In the genomic region with DNA sequence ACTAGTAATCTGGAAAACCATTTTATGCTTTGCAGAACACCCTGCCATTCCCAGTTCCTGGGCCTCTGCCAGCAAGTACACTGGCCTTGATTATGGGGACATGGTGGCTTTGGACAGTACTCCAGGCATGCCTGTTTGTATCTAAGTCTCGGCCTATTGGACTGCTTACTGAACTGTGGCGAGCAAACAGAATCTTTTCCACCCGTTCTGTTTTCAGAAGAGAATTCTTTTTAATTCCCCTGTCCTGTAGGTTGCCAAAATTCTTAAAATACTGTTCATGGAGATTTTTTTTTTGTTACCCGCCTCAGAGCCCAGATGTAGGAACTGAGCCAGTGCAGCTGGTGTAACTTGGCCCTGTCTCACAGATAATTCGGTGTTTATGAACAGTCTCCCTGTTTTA, we compare ENCODE assay signal across 8 mouse cellular contexts.
A peak's percentile ranks its signal among the peaks of the same experiment; 100 is the strongest.
DNase-seq lines count a peak whose midpoint lies in the region; ATAC-seq and TF ChIP-seq lines count a peak whose summit lies in the region.

No protein-coding gene starts in this region.

- no peak overlapping the region for H3K9ac ChIP-seq in liver, adult 2 months (ENCODE audit: low read depth, low read length)
- H3K9ac ChIP-seq in liver, embryonic 11.5 days (ENCODE audit: low read depth, low read length), result no peak overlapping the region
- no peak overlapping the region for H3K9ac ChIP-seq in heart, embryonic 13.5 days

- TF ChIP-seq CTCF in liver, adult 2 months (IDR thresholded peaks at IDR 0.05; ENCODE audit: low read depth, low read length), result no peak
- no peak for TF ChIP-seq CTCF in olfactory bulb, adult 2 months (IDR thresholded peaks at IDR 0.05; ENCODE audit: insufficient read depth, low read depth, low read length)

- no peak overlapping the region for H3K4me3 ChIP-seq in liver, adult 2 months (ENCODE audit: insufficient read depth, low read depth, low read length)
- H3K4me3 ChIP-seq in liver, embryonic 11.5 days (ENCODE audit: low read depth, low read length), result no peak overlapping the region
- no peak overlapping the region for H3K4me3 ChIP-seq in heart, embryonic 13.5 days
- no peak overlapping the region for H3K4me3 ChIP-seq in olfactory bulb, adult 2 months (ENCODE audit: insufficient read depth, low read depth, low read length)

- H3K4me1 ChIP-seq in liver, adult 2 months (ENCODE audit: control insufficient read depth, insufficient read depth, low read length), result no peaks in the 10 kb centered on the region
- no peaks in the 10 kb centered on the region for H3K4me1 ChIP-seq in liver, embryonic 11.5 days (replicated peaks; ENCODE audit: control insufficient read depth, insufficient read depth, low read length)
- H3K4me1 ChIP-seq in heart, embryonic 13.5 days, result no peaks in the 10 kb centered on the region
- no peaks in the 10 kb centered on the region for H3K4me1 ChIP-seq in olfactory bulb, adult 2 months (ENCODE audit: control insufficient read depth, insufficient read depth, low read length)

- no peak for ATAC-seq in liver, embryonic 11.5 days (replicated peaks; ENCODE audit: low FRiP score)
- no peak for ATAC-seq in heart, embryonic 13.5 days (ENCODE audit: extremely low read depth, insufficient number of reproducible peaks, low FRiP score, low TSS enrichment)
- ATAC-seq in monocyte, adult 5-6 weeks (replicated peaks; ENCODE audit: insufficient number of reproducible peaks, low FRiP score, low TSS enrichment, poor library complexity, severe bottlenecking), result no peak
- ATAC-seq in granulocyte monocyte progenitor cell, adult 5-6 weeks (replicated peaks; ENCODE audit: poor library complexity, severe bottlenecking), result no peak

- H3K36me3 ChIP-seq in liver, adult 2 months (ENCODE audit: control insufficient read depth, insufficient read depth, low read length), result no peaks in the 10 kb centered on the region
- no peaks in the 10 kb centered on the region for H3K36me3 ChIP-seq in liver, embryonic 11.5 days (ENCODE audit: control insufficient read depth, insufficient read depth, low read length)
- no peaks in the 10 kb centered on the region for H3K36me3 ChIP-seq in heart, embryonic 13.5 days

- no peak overlapping the region for H3K4me2 ChIP-seq in liver, embryonic 11.5 days
- no peak overlapping the region for H3K4me2 ChIP-seq in heart, embryonic 13.5 days

- H3K27ac ChIP-seq in liver, adult 2 months (replicated peaks; ENCODE audit: insufficient read depth, low read depth, low read length), result no peak overlapping the region
- H3K27ac ChIP-seq in liver, embryonic 11.5 days (ENCODE audit: low read depth, low read length), result no peak overlapping the region
- H3K27ac ChIP-seq in heart, embryonic 13.5 days (replicated peaks), result 0 out of 2 replicates have a peak overlapping the region, but pooled peaks have one; percentile 2
- H3K27ac ChIP-seq in olfactory bulb, adult 2 months (ENCODE audit: insufficient read depth, low read depth, low read length), result peak overlapping the region; percentile 44; the same call in 1 of the 2 replicates

- WGBS in liver, adult 2 months, result 71% methylated on average over 5 of the region's 5 CpGs
- 75% methylated on average over 5 of the region's 5 CpGs for WGBS in liver, embryonic 11.5 days
- WGBS in heart, embryonic 13.5 days, result 63% methylated on average over 5 of the region's 5 CpGs
- 29% methylated on average over 5 of the region's 5 CpGs for WGBS in olfactory bulb, adult 2 months

- H3K79me2 ChIP-seq in liver, adult 2 months (ENCODE audit: control insufficient read depth, insufficient read depth, low read length), result no peaks in the 10 kb centered on the region

- no peaks in the 10 kb centered on the region for H3K9me3 ChIP-seq in liver, embryonic 11.5 days (ENCODE audit: control insufficient read depth, low read length)
- no peaks in the 10 kb centered on the region for H3K9me3 ChIP-seq in heart, embryonic 13.5 days

- no peak for TF ChIP-seq POLR2A in liver, adult 2 months (IDR thresholded peaks at IDR 0.05; ENCODE audit: extremely low read depth, insufficient read depth, low read length)
- no peak for TF ChIP-seq POLR2A in olfactory bulb, adult 2 months (IDR thresholded peaks at IDR 0.05; ENCODE audit: insufficient read depth, low read depth, low read length)

- peak; percentile 13 for DNase-seq in liver, adult 2 months (ENCODE audit: extremely low read depth, low read depth, low spot score)
- no peak for DNase-seq in liver, embryonic 11.5 days (ENCODE audit: low spot score)
- peak; percentile 59 for DNase-seq in cerebellum, adult 9-11 months
- peak; percentile 50 to 61 for DNase-seq in layer of hippocampus, postnatal 10 days (ENCODE audit: low spot score in 2 of 2)

- no peaks in the 10 kb centered on the region for H3K27me3 ChIP-seq in liver, adult 2 months (ENCODE audit: control insufficient read depth, insufficient read depth, low read length)
- H3K27me3 ChIP-seq in liver, embryonic 11.5 days (replicated peaks; ENCODE audit: control insufficient read depth, insufficient read depth, low read length), result no peaks in the 10 kb centered on the region
- H3K27me3 ChIP-seq in heart, embryonic 13.5 days (replicated peaks), result no peaks in the 10 kb centered on the region

Comparison
In these comparisons a context has a peak if more than half of its experiments do, and no peak if none do; other contexts are left out.
1. H3K27ac ChIP-seq: peak in heart, embryonic 13.5 days (single experiment) and olfactory bulb, adult 2 months (single experiment); none in liver, adult 2 months (single experiment) and liver, embryonic 11.5 days (single experiment).